Comparison of ENCODE assay signal across 8 mouse cellular contexts in genomic region chr13:23597957-23598356, GRCm38 (mm10). TPM values are rescaled to one million over a fixed set of nuclear protein-coding genes. Genes with fewer than 3 reads are reported as not detected.
DNase-seq lines count a peak whose midpoint lies in the region; ATAC-seq and TF ChIP-seq lines count a peak whose summit lies in the region.
"Had no signal": no experiment of that assay in that cellular context is flagged by ENCODE, and none has a peak within 500 bp of the region (broad histone marks: within the 10 kb centered on the region; RNA-seq: fewer than 3 reads in every experiment).

No protein-coding gene starts in this region.

- H3K27ac ChIP-seq in gastrocnemius, adult 2 months, result no peak overlapping the region
- no peak overlapping the region for H3K27ac ChIP-seq in lung, embryonic 14.5 days (ENCODE audit: low read depth)
- H3K27ac ChIP-seq: hindbrain, embryonic 15.5 days had no signal

- no peaks in the 10 kb centered on the region for H3K9me3 ChIP-seq in lung, embryonic 14.5 days (ENCODE audit: low read depth, low read length)
- H3K9me3 ChIP-seq: hindbrain, embryonic 15.5 days had no signal

- H3K36me3 ChIP-seq in lung, embryonic 14.5 days (ENCODE audit: insufficient read depth), result no peaks in the 10 kb centered on the region
- H3K36me3 ChIP-seq: hindbrain, embryonic 15.5 days had no signal

- no peak overlapping the region for H3K4me3 ChIP-seq in gastrocnemius, adult 2 months
- no peak overlapping the region for H3K4me3 ChIP-seq in lung, embryonic 14.5 days (ENCODE audit: low read depth, low read length)
- H3K4me3 ChIP-seq: hindbrain, embryonic 15.5 days had no signal

- no peaks in the 10 kb centered on the region for H3K27me3 ChIP-seq in lung, embryonic 14.5 days (ENCODE audit: insufficient read depth, low read length)
- H3K27me3 ChIP-seq: hindbrain, embryonic 15.5 days had no signal

- H3K4me1 ChIP-seq in lung, embryonic 14.5 days (ENCODE audit: insufficient read depth), result peaks cover 4% of the 10 kb centered on the region; the same call in 1 of the 2 replicates
- H3K4me1 ChIP-seq: hindbrain, embryonic 15.5 days had no signal

- peak; percentile 52; the same call in 1 of the 2 replicates for ATAC-seq in lung, embryonic 14.5 days (ENCODE audit: insufficient read depth)

- TF ChIP-seq CTCF in gastrocnemius, adult 2 months (IDR thresholded peaks at IDR 0.05), result peak; percentile 94
- peak; percentile 82 for TF ChIP-seq CTCF in lung, embryonic 14.5 days (IDR thresholded peaks at IDR 0.05; ENCODE audit: low read depth)

- intact Hi-C loops in gastrocnemius, adult 2 months (cut with DNase I), result loop anchor here (1.0 to 5.0 kb wide), 2 partner anchors 76 to 174 kb away; no protein-coding TSS in a partner anchor

- DNase-seq in CD4-positive, CD25-positive, alpha-beta regulatory T cell, adult 2 months (ENCODE audit: low read depth, low spot score), result peak; percentile 90
- DNase-seq in MEL-GATA-1-ER (ENCODE audit: extremely low read depth, low read depth), result peak; percentile 69
- DNase-seq in cerebellum, adult 8-10 months, result peak; percentile 77
- peak; percentile 80 for DNase-seq in gastrocnemius, adult 2 months
- peak; percentile 89 for DNase-seq in kidney, postnatal 10 days
- DNase-seq in lung, embryonic 14.5 days, result peak; percentile 93
- DNase-seq in spleen, adult 18-20 months, result peak; percentile 57 to 82

- 4% methylated on average over 9 of the region's 9 CpGs for WGBS in lung, embryonic 14.5 days

- no peak overlapping the region for H3K4me2 ChIP-seq in lung, embryonic 14.5 days
- H3K4me2 ChIP-seq: hindbrain, embryonic 15.5 days had no signal

- no peak overlapping the region for H3K9ac ChIP-seq in lung, embryonic 14.5 days
- H3K9ac ChIP-seq: hindbrain, embryonic 15.5 days had no signal

RNA-seq across cellular contexts. Expression of gene Hist1h4d, which starts 16.6 kb away (rescaled TPM):
- 10 to 100 TPM; 31.0 to 36.0 TPM for total RNA-seq in gastrocnemius, adult 2 months (2021)
- polyA plus RNA-seq in lung, embryonic 14.5 days (2014; fragmentation: Nextera tagmentation; extraction: Ambion mirVana), result 144 and 147 TPM in 2 replicates

RNA-seq across cellular contexts. Expression of gene Hist1h3d, which starts 22.4 kb away (rescaled TPM):
- total RNA-seq in gastrocnemius, adult 2 months (2021), result 1 to 10 TPM; 2.0 to 3.0 TPM
- 10.0 and 13.9 TPM in 2 replicates for polyA plus RNA-seq in lung, embryonic 14.5 days (2014; fragmentation: Nextera tagmentation; extraction: Ambion mirVana)

RNA-seq across cellular contexts. Expression of gene Hist1h2be, which starts 23.0 kb away (rescaled TPM):
- total RNA-seq in gastrocnemius, adult 2 months (2021), result 10 to 100 TPM; 10.8 to 17.5 TPM
- 2.5 and 3.0 TPM in 2 replicates for polyA plus RNA-seq in lung, embryonic 14.5 days (2014; fragmentation: Nextera tagmentation; extraction: Ambion mirVana)

RNA-seq across cellular contexts. Expression of gene Hist1h2ad, which starts 23.8 kb away (rescaled TPM):
- total RNA-seq in gastrocnemius, adult 2 months (2021), result 1 to 10 TPM; 1.0 to 1.3 TPM
- 4.2 and 4.9 TPM in 2 replicates for polyA plus RNA-seq in lung, embryonic 14.5 days (2014; fragmentation: Nextera tagmentation; extraction: Ambion mirVana)
- polyA plus RNA-seq: hindbrain, embryonic 15.5 days had no signal

RNA-seq across cellular contexts. Expression of gene Hist1h2bf, which starts 24.0 kb away (rescaled TPM):
- total RNA-seq in gastrocnemius, adult 2 months (2021), result 1 to 10 TPM; 3.6 to 3.8 TPM
- polyA plus RNA-seq in lung, embryonic 14.5 days (2014; fragmentation: Nextera tagmentation; extraction: Ambion mirVana), result 7.8 and 12.2 TPM in 2 replicates
